Mouse (Mus musculus) kidney, postnatal 25 days (tissue): ENCODE measurements around the gene Caml.
"Not testable (repeated sequence)": the region's sequence is repeated elsewhere in the genome, so short reads cannot be mapped to it uniquely, and the experiment has no call there.

Source experiments
- DNase-seq, 2 experiments: peaks; one replicate each; pipeline ENCODE4 v3.0.0; 2021; ENCODE audit warnings: mixed read lengths in 2 of 2

The Caml gene

GRCm38 (mm10) chr13:55622156-55622648 is 603 bp upstream of the Caml start:
- not testable (repeated sequence) for DNase-seq

DNA sequence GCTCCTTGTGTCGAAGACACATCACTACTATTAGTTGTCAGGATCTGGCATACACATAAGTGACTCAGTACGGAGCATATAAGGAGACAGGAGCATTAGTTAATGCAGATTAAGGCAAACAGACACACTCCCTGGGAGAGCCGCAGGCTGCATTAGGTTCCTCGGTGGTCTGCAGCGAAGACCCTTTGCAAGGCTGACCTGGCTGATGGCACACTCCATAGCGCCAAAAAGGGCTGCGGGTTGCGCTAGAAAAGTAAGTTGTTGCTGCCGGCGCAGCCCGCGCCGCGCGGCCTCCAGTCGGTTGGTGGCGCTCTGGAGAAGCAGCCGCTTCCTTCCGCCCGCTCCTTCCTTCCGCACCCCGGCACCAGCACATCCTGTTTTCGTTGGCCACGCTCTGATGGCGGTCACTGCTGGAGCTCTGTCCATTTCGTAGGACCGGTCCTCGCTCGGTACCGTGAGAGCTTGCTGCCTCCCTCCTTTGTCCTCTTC is 11.9 kb downstream of the Caml start, which contains the start of gene Ddx46:
Gene Ddx46, plus strand, starts transcription at position 389 of the 489 bp plus-strand sequence.
- peak; percentile 90 to 94 for DNase-seq

DNA sequence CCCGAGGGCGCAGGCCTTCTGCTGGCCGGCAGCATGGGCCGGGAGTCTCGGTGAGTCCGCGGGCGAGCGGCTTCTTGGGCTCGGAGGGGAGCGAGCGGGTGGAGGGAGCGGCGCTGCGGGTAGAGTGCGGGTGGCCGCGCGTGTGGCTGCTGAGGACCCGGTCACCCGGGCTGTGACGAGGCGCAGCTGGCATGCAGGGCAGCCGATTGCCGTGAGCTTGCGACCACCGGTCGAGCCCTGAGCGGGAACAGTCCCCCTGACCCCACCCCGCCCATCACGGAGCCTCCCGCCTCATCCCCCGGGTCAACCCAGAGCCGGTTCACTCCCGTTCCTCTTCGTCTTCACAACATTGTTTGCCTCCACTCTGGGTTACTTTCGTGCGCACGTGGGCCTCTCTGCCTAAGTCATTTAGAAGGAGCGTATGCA is 12.4 kb downstream of the Caml start:
- peak in 1 of 2 experiments; percentile 57 for DNase-seq

DNA sequence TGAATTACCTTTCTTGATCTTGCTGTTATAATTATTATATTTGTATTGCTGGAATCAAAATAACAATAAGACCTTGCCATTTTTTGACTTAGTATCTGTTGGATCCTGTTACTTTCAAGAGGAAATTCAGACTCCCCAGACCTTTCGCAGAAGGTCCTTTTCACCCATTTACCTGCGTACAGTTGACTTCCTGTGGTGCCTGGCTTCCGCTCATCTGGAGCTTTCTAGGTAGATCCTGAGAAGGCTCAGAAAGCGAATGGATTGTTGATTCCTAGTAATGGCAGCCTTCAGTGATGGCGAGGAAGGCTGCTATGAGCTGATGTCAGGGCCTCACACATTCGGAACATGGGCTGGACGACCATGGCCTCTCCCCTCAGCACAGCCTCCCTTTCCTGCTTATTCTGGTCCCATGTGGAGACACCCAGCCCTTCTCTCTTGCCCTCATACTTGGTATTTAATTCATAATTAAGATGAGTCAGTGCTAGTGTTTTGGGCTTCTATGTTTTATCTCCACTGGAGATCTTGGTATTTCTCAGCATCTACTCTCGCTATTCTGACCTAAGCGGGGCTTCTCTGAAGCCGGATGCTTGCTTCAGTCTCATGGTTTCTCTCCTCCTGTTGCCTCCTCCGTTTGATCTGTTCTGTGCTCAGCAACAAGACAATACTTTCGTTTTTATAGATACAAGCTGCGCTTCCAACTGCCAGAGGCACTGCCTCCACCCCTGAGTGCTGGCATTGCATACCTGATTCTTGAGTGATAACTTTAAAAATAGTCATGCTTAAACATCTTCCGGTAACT is 13.6 kb downstream of the Caml start:
- no peak for DNase-seq

GRCm38 (mm10) chr13:55640480-55640879 is 17.7 kb downstream of the Caml start:
- DNase-seq: peak; percentile 75 to 88

DNA sequence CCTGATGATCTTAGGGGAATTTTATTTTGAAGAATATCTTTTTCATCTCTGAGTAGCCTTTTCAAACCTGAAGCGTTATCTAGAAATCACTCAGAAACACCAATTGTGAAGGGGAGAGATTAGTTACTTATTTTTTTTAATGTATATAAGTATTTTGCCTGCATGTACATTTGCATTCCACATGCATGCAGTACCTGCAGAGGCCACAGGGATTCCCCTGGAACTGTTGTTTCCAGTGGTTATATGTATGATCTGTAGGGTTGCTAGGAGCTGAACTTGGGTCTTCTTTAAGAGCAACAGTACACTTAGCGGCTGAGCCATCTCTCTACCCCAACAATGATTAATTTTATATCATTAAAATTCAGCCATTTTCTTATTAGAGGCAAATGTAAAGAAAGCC is 21.7 kb downstream of the Caml start:
- no peak for DNase-seq

- DNase-seq: peak in 1 of 2 experiments; percentile 36
Observed at GRCm38 (mm10) chr13:55650098-55650497, 27.3 kb downstream of the Caml start.

DNA sequence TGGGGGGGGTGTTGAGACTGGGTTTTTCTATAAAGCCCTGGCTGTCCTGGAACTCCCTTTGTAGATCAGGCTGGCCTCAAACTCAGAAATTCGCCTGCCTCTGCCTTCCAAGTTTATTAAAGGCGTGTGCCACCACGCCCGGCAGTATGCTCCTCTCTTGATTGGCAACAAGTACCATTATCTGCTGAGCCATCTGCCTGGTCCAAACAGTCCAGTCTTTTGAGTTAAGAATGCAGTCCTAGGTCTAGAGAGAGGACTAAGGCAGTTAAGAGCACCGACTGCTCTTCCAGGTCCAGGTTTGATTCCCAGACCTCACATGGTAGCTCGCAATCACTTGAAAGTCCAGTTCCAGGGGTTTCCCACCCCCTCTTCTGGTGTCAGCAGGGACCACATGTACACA is 28.2 kb downstream of the Caml start:
- no peak for DNase-seq

DNA sequence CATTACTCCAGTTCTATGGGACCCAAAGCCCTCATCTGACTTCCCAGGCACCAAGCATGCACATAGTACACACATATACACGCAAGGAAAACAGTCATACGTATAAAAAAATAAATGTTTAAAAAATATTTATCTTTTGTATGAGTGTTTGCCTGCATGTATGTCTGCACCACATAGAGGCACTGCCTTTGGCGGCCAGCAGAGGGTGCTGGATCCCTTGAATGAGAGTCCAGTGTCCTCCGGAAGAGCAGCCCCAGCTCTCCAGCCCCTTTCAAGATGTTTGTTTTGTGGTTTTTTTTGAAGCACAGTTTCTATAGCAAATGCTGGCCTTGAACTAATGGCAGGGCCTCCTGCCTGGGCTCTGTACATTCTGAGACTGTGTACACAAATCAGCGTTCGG is 45.7 kb downstream of the Caml start:
- peak; percentile 52 to 69 for DNase-seq

DNA sequence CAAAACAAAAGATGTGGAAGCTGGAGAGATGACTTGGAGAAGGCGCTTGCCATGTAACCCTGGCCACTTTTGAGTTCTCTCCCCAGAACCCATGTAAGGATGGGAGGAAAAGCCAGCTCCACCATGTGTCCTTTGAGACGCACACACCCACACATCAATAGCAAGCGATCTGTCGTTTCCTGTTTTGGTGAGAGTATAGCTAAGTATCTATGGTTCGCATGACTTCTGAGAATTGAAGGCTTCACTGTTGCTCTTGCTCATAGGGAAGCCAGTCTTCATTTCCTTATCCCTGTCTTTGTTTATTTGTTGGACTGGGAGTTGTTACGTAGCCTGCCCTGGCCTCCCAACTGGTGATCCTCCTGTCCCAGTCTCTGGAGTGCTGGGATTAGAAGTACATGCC is 49.9 kb downstream of the Caml start:
- no peak for DNase-seq

DNA sequence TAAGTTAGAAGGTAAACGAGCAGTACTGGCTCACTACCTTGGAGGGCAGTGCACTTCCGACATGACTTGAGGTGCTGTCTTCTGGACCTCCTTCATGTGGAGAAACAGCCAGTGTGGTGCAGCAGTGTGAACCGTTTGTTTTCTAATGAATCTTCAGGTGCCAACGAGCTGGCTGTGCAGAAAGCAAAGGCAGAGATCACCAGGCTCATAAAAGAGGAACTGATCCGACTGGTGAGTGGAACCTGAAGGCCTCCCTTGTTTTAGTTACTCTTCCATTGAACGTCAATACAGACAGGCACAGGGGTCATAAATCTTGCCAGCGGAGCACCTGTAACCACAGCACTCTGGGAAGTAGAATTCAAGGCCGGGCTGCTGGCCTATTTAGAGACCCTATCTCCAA is 54.6 kb downstream of the Caml start:
- DNase-seq: no peak
